Mouse (Mus musculus): Measurements from ENCODE around the gene Tenm4. TPM values are rescaled to one million over a fixed set of nuclear protein-coding genes. Genes with fewer than 3 reads are reported as not detected.

The Tenm4 gene
- polyA plus RNA-seq, 1 experiment from 2014 or later: 7.3 TPM

- Histone ChIP-seq H3K36me3 (ENCODE audit: control insufficient read depth, insufficient read depth, low read length) (no peaks in the 10 kb centered on the region), H3K4me2 (no peak overlapping the region), H3K9me3 (ENCODE audit: control insufficient read depth, low read length) (no peaks in the 10 kb centered on the region), H3K27me3 (replicated peaks; ENCODE audit: control insufficient read depth, insufficient read depth, low read length) (no peaks in the 10 kb centered on the region), H3K9ac (ENCODE audit: low read depth, low read length) (no peak overlapping the region), H3K27ac (ENCODE audit: low read depth, low read length) (no peak overlapping the region), H3K4me3 (ENCODE audit: low read depth, low read length) (no peak overlapping the region), H3K4me1 (replicated peaks; ENCODE audit: control insufficient read depth, insufficient read depth, low read length) (no peaks in the 10 kb centered on the region)
- DNase-seq (ENCODE audit: low spot score) (no peak), ATAC-seq (replicated peaks; ENCODE audit: low FRiP score) (no peak)
- 80% methylated on average over 4 of the region's 4 CpGs for WGBS
These were observed 545.9 kb downstream of the Tenm4 start for GRCm38 (mm10) chr7:96716911-96717310.

- Histone ChIP-seq H3K9me3 (ENCODE audit: control insufficient read depth, low read length) (no peaks in the 10 kb centered on the region), H3K4me2 (no peak overlapping the region), H3K9ac (ENCODE audit: low read depth, low read length) (no peak overlapping the region), H3K36me3 (ENCODE audit: control insufficient read depth, insufficient read depth, low read length) (no peaks in the 10 kb centered on the region), H3K27ac (ENCODE audit: low read depth, low read length) (no peak overlapping the region), H3K4me3 (ENCODE audit: low read depth, low read length) (no peak overlapping the region), H3K4me1 (replicated peaks; ENCODE audit: control insufficient read depth, insufficient read depth, low read length) (no peaks in the 10 kb centered on the region), H3K27me3 (replicated peaks; ENCODE audit: control insufficient read depth, insufficient read depth, low read length) (no peaks in the 10 kb centered on the region)
- ATAC-seq (replicated peaks; ENCODE audit: low FRiP score): no peak
- WGBS: 48% methylated on average over 14 of the region's 14 CpGs
- DNase-seq (ENCODE audit: low spot score): no peak
These were observed 547.4 kb downstream of the Tenm4 start for GRCm38 (mm10) chr7:96718201-96719155.

- H3K4me1 ChIP-seq (replicated peaks; ENCODE audit: control insufficient read depth, insufficient read depth, low read length): no peaks in the 10 kb centered on the region
- H3K27ac ChIP-seq (ENCODE audit: low read depth, low read length): no peak overlapping the region
- no peaks in the 10 kb centered on the region for H3K36me3 ChIP-seq (ENCODE audit: control insufficient read depth, insufficient read depth, low read length)
- DNase-seq (ENCODE audit: low spot score): no peak
- no peak overlapping the region for H3K4me2 ChIP-seq
- ATAC-seq (replicated peaks; ENCODE audit: low FRiP score): no peak
- 45% methylated on average over 1 of the region's 1 CpGs for WGBS
- H3K9me3 ChIP-seq (ENCODE audit: control insufficient read depth, low read length): no peaks in the 10 kb centered on the region
- no peak overlapping the region for H3K4me3 ChIP-seq (ENCODE audit: low read depth, low read length)
- no peak overlapping the region for H3K9ac ChIP-seq (ENCODE audit: low read depth, low read length)
- H3K27me3 ChIP-seq (replicated peaks; ENCODE audit: control insufficient read depth, insufficient read depth, low read length): no peaks in the 10 kb centered on the region
These were observed 548.9 kb downstream of the Tenm4 start for GRCm38 (mm10) chr7:96719926-96720325.

GRCm38 (mm10) chr7:96720465-96720864, 549.4 kb downstream of the Tenm4 start:
- H3K4me3 ChIP-seq (ENCODE audit: low read depth, low read length): no peak overlapping the region
- H3K9me3 ChIP-seq (ENCODE audit: control insufficient read depth, low read length): no peaks in the 10 kb centered on the region
- H3K27ac ChIP-seq (ENCODE audit: low read depth, low read length): no peak overlapping the region
- no peaks in the 10 kb centered on the region for H3K36me3 ChIP-seq (ENCODE audit: control insufficient read depth, insufficient read depth, low read length)
- no peak overlapping the region for H3K9ac ChIP-seq (ENCODE audit: low read depth, low read length)
- H3K27me3 ChIP-seq (replicated peaks; ENCODE audit: control insufficient read depth, insufficient read depth, low read length): no peaks in the 10 kb centered on the region
- ATAC-seq (replicated peaks; ENCODE audit: low FRiP score) (no peak), DNase-seq (ENCODE audit: low spot score) (no peak)
- 77% methylated on average over 5 of the region's 5 CpGs for WGBS
- H3K4me1 ChIP-seq (replicated peaks; ENCODE audit: control insufficient read depth, insufficient read depth, low read length): no peaks in the 10 kb centered on the region
- no peak overlapping the region for H3K4me2 ChIP-seq

GRCm38 (mm10) chr7:96722796-96723195, 551.8 kb downstream of the Tenm4 start:
- DNase-seq (ENCODE audit: low spot score) (no peak), ATAC-seq (replicated peaks; ENCODE audit: low FRiP score) (no peak)
- H3K4me2 ChIP-seq: no peak overlapping the region
- H3K27me3 ChIP-seq (replicated peaks; ENCODE audit: control insufficient read depth, insufficient read depth, low read length): no peaks in the 10 kb centered on the region
- H3K9ac ChIP-seq (ENCODE audit: low read depth, low read length): no peak overlapping the region
- no peaks in the 10 kb centered on the region for H3K4me1 ChIP-seq (replicated peaks; ENCODE audit: control insufficient read depth, insufficient read depth, low read length)
- H3K4me3 ChIP-seq (ENCODE audit: low read depth, low read length): no peak overlapping the region
- H3K27ac ChIP-seq (ENCODE audit: low read depth, low read length): no peak overlapping the region
- H3K36me3 ChIP-seq (ENCODE audit: control insufficient read depth, insufficient read depth, low read length): no peaks in the 10 kb centered on the region
- 33% methylated on average over 3 of the region's 3 CpGs for WGBS
- H3K9me3 ChIP-seq (ENCODE audit: control insufficient read depth, low read length): no peaks in the 10 kb centered on the region

- no peaks in the 10 kb centered on the region for H3K36me3 ChIP-seq (ENCODE audit: control insufficient read depth, insufficient read depth, low read length)
- H3K27me3 ChIP-seq (replicated peaks; ENCODE audit: control insufficient read depth, insufficient read depth, low read length): no peaks in the 10 kb centered on the region
- no peak overlapping the region for H3K4me3 ChIP-seq (ENCODE audit: low read depth, low read length)
- H3K9ac ChIP-seq (ENCODE audit: low read depth, low read length): no peak overlapping the region
- H3K27ac ChIP-seq (ENCODE audit: low read depth, low read length): no peak overlapping the region
- no peaks in the 10 kb centered on the region for H3K4me1 ChIP-seq (replicated peaks; ENCODE audit: control insufficient read depth, insufficient read depth, low read length)
- WGBS: 91% methylated on average over 5 of the region's 5 CpGs
- H3K4me2 ChIP-seq: no peak overlapping the region
- DNase-seq (ENCODE audit: low spot score) (no peak), ATAC-seq (replicated peaks; ENCODE audit: low FRiP score) (no peak)
- no peaks in the 10 kb centered on the region for H3K9me3 ChIP-seq (ENCODE audit: control insufficient read depth, low read length)
These were observed 554.6 kb downstream of the Tenm4 start for GRCm38 (mm10) chr7:96725603-96726002.

GRCm38 (mm10) chr7:96730360-96730759, 559.3 kb downstream of the Tenm4 start:
- Histone ChIP-seq H3K4me1 (replicated peaks; ENCODE audit: control insufficient read depth, insufficient read depth, low read length) (no peaks in the 10 kb centered on the region), H3K4me2 (no peak overlapping the region), H3K4me3 (ENCODE audit: low read depth, low read length) (no peak overlapping the region), H3K9me3 (ENCODE audit: control insufficient read depth, low read length) (no peaks in the 10 kb centered on the region), H3K27ac (ENCODE audit: low read depth, low read length) (no peak overlapping the region), H3K9ac (ENCODE audit: low read depth, low read length) (no peak overlapping the region), H3K36me3 (ENCODE audit: control insufficient read depth, insufficient read depth, low read length) (no peaks in the 10 kb centered on the region), H3K27me3 (replicated peaks; ENCODE audit: control insufficient read depth, insufficient read depth, low read length) (no peaks in the 10 kb centered on the region)
- WGBS: 48% methylated on average over 1 of the region's 1 CpGs
- ATAC-seq (replicated peaks; ENCODE audit: low FRiP score) (no peak), DNase-seq (ENCODE audit: low spot score) (no peak)

GRCm38 (mm10) chr7:96731947-96732346, 560.9 kb downstream of the Tenm4 start:
- Histone ChIP-seq H3K36me3 (ENCODE audit: control insufficient read depth, insufficient read depth, low read length) (no peaks in the 10 kb centered on the region), H3K4me3 (ENCODE audit: low read depth, low read length) (no peak overlapping the region), H3K27ac (ENCODE audit: low read depth, low read length) (no peak overlapping the region), H3K4me1 (replicated peaks; ENCODE audit: control insufficient read depth, insufficient read depth, low read length) (no peaks in the 10 kb centered on the region), H3K4me2 (no peak overlapping the region), H3K9me3 (ENCODE audit: control insufficient read depth, low read length) (no peaks in the 10 kb centered on the region), H3K27me3 (replicated peaks; ENCODE audit: control insufficient read depth, insufficient read depth, low read length) (no peaks in the 10 kb centered on the region), H3K9ac (ENCODE audit: low read depth, low read length) (no peak overlapping the region)
- WGBS: 76% methylated on average over 4 of the region's 4 CpGs
- no peak for DNase-seq (ENCODE audit: low spot score)
- no peak for ATAC-seq (replicated peaks; ENCODE audit: low FRiP score)

Measured in liver, embryonic 11.5 days (tissue).